Mouse (Mus musculus) olfactory bulb, adult 2 months (tissue): ENCODE results near the gene Fbxl3.

ENCODE experiments used
- CTCF ChIP-seq: fragments of 200-500 bp; IDR thresholded peaks from 2 replicates; pipeline ENCODE4 v1.5.1; 2012; ENCODE audit warnings: low read depth, mild to moderate bottlenecking, low read length, moderate library complexity; ENCODE audit not compliant: insufficient read depth
- POLR2A ChIP-seq: fragments of 200-500 bp; IDR thresholded peaks from 2 replicates; pipeline ENCODE4 v1.6.1; 2012; ENCODE audit warnings: mild to moderate bottlenecking, low read depth, low read length, moderate library complexity; ENCODE audit not compliant: insufficient read depth

DNA sequence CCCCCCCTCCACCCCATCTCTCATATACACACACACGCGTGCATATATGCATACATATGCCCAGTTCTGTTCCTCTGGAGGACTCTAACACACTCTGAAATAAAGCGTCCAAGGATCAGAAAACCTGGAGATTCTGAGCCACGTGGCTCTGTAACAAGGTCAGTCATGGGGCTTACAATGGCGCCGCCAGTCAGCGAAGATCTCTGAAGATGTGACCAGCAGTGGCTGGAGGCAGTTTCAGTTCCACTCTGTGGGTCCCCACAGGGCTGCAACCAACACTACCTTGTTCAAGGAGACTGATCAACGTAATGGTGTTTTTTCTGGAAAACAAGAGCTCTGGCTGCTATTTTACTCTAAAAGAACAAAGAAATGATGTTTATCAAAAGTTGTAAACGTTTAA is 65.3 kb downstream of the Fbxl3 start:
- TF ChIP-seq CTCF (no peak), POLR2A (no peak)
